Mouse (Mus musculus) CD4-positive, CD25-positive, alpha-beta regulatory T cell (primary cell): ENCODE measurements around the gene Lingo2. TPM values are rescaled to one million over a fixed set of nuclear protein-coding genes. Genes with fewer than 3 reads are reported as not detected.

Experiments
- polyA plus RNA-seq: library from polyadenylated mRNA; unstranded; fragments of 100-300 nt; shearing (Covaris generic); gene quantifications from one replicate; pipeline ENCODE4 v1.2.1, GENCODE M21; 2017

The Lingo2 gene
- 0.10 TPM for polyA plus RNA-seq

GRCm38 (mm10) chr4:36951150-36951954, at the start of gene Lingo2:
Gene Lingo2, minus strand, starts transcription at chr4:36951747.

